In genomic region chr17:35813245-35813647, GRCm38 (mm10) we compare ENCODE assay signal across 8 mouse cellular contexts. TPM values are rescaled to one million over a fixed set of nuclear protein-coding genes. Genes with fewer than 3 reads are reported as not detected.
DNase-seq lines count a peak whose midpoint lies in the region; ATAC-seq and TF ChIP-seq lines count a peak whose summit lies in the region.

No protein-coding gene starts in this region.

- 43% methylated on average over 7 of the region's 7 CpGs for WGBS in intestine, postnatal 0 days
- WGBS in liver, embryonic 16.5 days (ENCODE audit: insufficient replicate concordance), result 48% methylated on average over 7 of the region's 7 CpGs

- no peaks in the 10 kb centered on the region for H3K36me3 ChIP-seq in intestine, postnatal 0 days (ENCODE audit: control insufficient read depth, insufficient read depth)
- no peaks in the 10 kb centered on the region for H3K36me3 ChIP-seq in liver, embryonic 16.5 days (ENCODE audit: control insufficient read depth, insufficient read depth)

- peaks cover 9% of the 10 kb centered on the region for H3K4me1 ChIP-seq in intestine, postnatal 0 days (replicated peaks; ENCODE audit: control insufficient read depth, insufficient read depth, low read length)
- H3K4me1 ChIP-seq in liver, embryonic 16.5 days (ENCODE audit: control insufficient read depth, low read depth, low read length), result peaks cover 4% of the 10 kb centered on the region

- H3K9me3 ChIP-seq in intestine, postnatal 0 days (ENCODE audit: control insufficient read depth), result no peaks in the 10 kb centered on the region
- H3K9me3 ChIP-seq in liver, embryonic 16.5 days (replicated peaks; ENCODE audit: control insufficient read depth, low read length), result no peaks in the 10 kb centered on the region

- H3K9ac ChIP-seq in intestine, postnatal 0 days (ENCODE audit: low read depth, low read length), result no peak overlapping the region
- no peak overlapping the region for H3K9ac ChIP-seq in liver, embryonic 16.5 days (ENCODE audit: low read depth, low read length)

- H3K27me3 ChIP-seq in intestine, postnatal 0 days (replicated peaks; ENCODE audit: control insufficient read depth, insufficient read depth, low read length), result no peaks in the 10 kb centered on the region
- H3K27me3 ChIP-seq in liver, embryonic 16.5 days (ENCODE audit: control insufficient read depth, insufficient read depth, low read depth, low read length), result no peaks in the 10 kb centered on the region

- H3K27ac ChIP-seq in intestine, postnatal 0 days (ENCODE audit: low read depth, low read length), result 0 out of 2 replicates have a peak overlapping the region, but pooled peaks have one; percentile 41
- H3K27ac ChIP-seq in liver, embryonic 16.5 days (ENCODE audit: low read length), result no peak overlapping the region

- peak; percentile 48 for ATAC-seq in intestine, postnatal 0 days
- peak; percentile 22; the same call in 1 of the 2 replicates for ATAC-seq in liver, embryonic 16.5 days (ENCODE audit: low read depth)

- no peak for TF ChIP-seq CTCF in intestine, postnatal 0 days (IDR thresholded peaks at IDR 0.05; ENCODE audit: low read depth)

- H3K4me3 ChIP-seq in intestine, postnatal 0 days (ENCODE audit: low read depth, low read length), result no peak overlapping the region
- no peak overlapping the region for H3K4me3 ChIP-seq in liver, embryonic 16.5 days (ENCODE audit: low read depth, low read length)

- intact Hi-C loops in gastrocnemius, postnatal 14 days (cut with DNase I; ENCODE audit: low total_unique reads), result no loop called here

- H3K4me2 ChIP-seq in intestine, postnatal 0 days (replicated peaks; ENCODE audit: low read depth), result 0 out of 2 replicates have a peak overlapping the region, but pooled peaks have one; percentile 13
- no peak overlapping the region for H3K4me2 ChIP-seq in liver, embryonic 16.5 days (ENCODE audit: low read depth, low read length)

- peak; percentile 90 for DNase-seq in ovary, adult 18-20 months (ENCODE audit: low spot score)
- DNase-seq in ovary, postnatal 10 days (ENCODE audit: low spot score), result no peak
- DNase-seq in adrenal gland, postnatal 25 days, result peak; percentile 92
- peak; percentile 92 for DNase-seq in gastrocnemius, postnatal 14 days
- peak; percentile 83 for DNase-seq in ovary, postnatal 14 days (ENCODE audit: low spot score)
- DNase-seq in T-cell, adult 2 months (ENCODE audit: low spot score), result no peak

RNA-seq across cellular contexts. Expression of gene Ier3, which starts 8.2 kb away (rescaled TPM):
- 7.6 and 11.7 TPM in 2 replicates for total RNA-seq in adrenal gland, postnatal 25 days (2021)
- total RNA-seq in gastrocnemius, postnatal 14 days (2021), result 1 to 10 TPM; 4.6 to 5.4 TPM
- polyA plus RNA-seq in intestine, postnatal 0 days (2015; fragmentation: Nextera tagmentation; extraction: Ambion mirVana), result 34.6 and 36.9 TPM in 2 replicates
- 15.8 and 19.4 TPM in 2 replicates for polyA plus RNA-seq in liver, embryonic 16.5 days (2015; fragmentation: Nextera tagmentation; extraction: Ambion mirVana)

RNA-seq across cellular contexts. Expression of gene Flot1, which starts 9.8 kb away (rescaled TPM):
- 61.0 and 94.1 TPM in 2 replicates for total RNA-seq in adrenal gland, postnatal 25 days (2021)
- total RNA-seq in gastrocnemius, postnatal 14 days (2021), result 10 to 100 TPM; 39.2 to 40.3 TPM
- 56.4 and 57.8 TPM in 2 replicates for polyA plus RNA-seq in intestine, postnatal 0 days (2015; fragmentation: Nextera tagmentation; extraction: Ambion mirVana)
- polyA plus RNA-seq in liver, embryonic 16.5 days (2015; fragmentation: Nextera tagmentation; extraction: Ambion mirVana), result 32.7 and 33.6 TPM in 2 replicates

RNA-seq across cellular contexts. Expression of gene Tubb5, which starts 24.9 kb away (rescaled TPM):
- total RNA-seq in adrenal gland, postnatal 25 days (2021), result 192 and 221 TPM in 2 replicates
- total RNA-seq in gastrocnemius, postnatal 14 days (2021), result 100 to 1,000 TPM in 1 of 2 experiments, 10 to 100 TPM in 1; 95.6 to 123 TPM
- 233 and 240 TPM in 2 replicates for polyA plus RNA-seq in intestine, postnatal 0 days (2015; fragmentation: Nextera tagmentation; extraction: Ambion mirVana)
- polyA plus RNA-seq in liver, embryonic 16.5 days (2015; fragmentation: Nextera tagmentation; extraction: Ambion mirVana), result 328 and 345 TPM in 2 replicates

RNA-seq across cellular contexts. Expression of gene Mdc1, which starts 28.1 kb away (rescaled TPM):
- 30.1 and 31.1 TPM in 2 replicates for total RNA-seq in adrenal gland, postnatal 25 days (2021)
- 1 to 10 TPM; 5.4 to 6.9 TPM for total RNA-seq in gastrocnemius, postnatal 14 days (2021)
- 2.3 and 2.7 TPM in 2 replicates for polyA plus RNA-seq in intestine, postnatal 0 days (2015; fragmentation: Nextera tagmentation; extraction: Ambion mirVana)
- polyA plus RNA-seq in liver, embryonic 16.5 days (2015; fragmentation: Nextera tagmentation; extraction: Ambion mirVana), result 10.0 and 10.3 TPM in 2 replicates

RNA-seq across cellular contexts. Expression of gene Nrm, which starts 47.9 kb away (rescaled TPM):
- 8.7 and 9.8 TPM in 2 replicates for total RNA-seq in adrenal gland, postnatal 25 days (2021)
- total RNA-seq in gastrocnemius, postnatal 14 days (2021), result 1 to 10 TPM; 4.8 TPM
- polyA plus RNA-seq in intestine, postnatal 0 days (2015; fragmentation: Nextera tagmentation; extraction: Ambion mirVana), result 19.8 and 20.6 TPM in 2 replicates
- polyA plus RNA-seq in liver, embryonic 16.5 days (2015; fragmentation: Nextera tagmentation; extraction: Ambion mirVana), result 20.7 and 21.1 TPM in 2 replicates

Comparison
In these comparisons a context has a peak if more than half of its experiments do, and no peak if none do; other contexts are left out.
1. DNase-seq: peak in ovary, adult 18-20 months (single experiment), adrenal gland, postnatal 25 days (single experiment), gastrocnemius, postnatal 14 days (single experiment) and ovary, postnatal 14 days (single experiment); none in ovary, postnatal 10 days (single experiment) and T-cell, adult 2 months (single experiment).